Mouse (Mus musculus) frontal cortex, adult 2 months (tissue): ENCODE results near the gene Ranbp17. TPM values are rescaled to one million over a fixed set of nuclear protein-coding genes. Genes with fewer than 3 reads are reported as not detected.

Experiments
- polyA plus RNA-seq: library from polyadenylated mRNA; depleted of rRNA; stranded (reverse); fragments of >200 nt; gene quantifications from 2 replicates; pipeline ENCODE4 v1.2.3, GENCODE M21; 2012; rRNA removed

Gene Ranbp17
- polyA plus RNA-seq, 1 experiment: 5.1 TPM

Other genes with a start within 250 kb of the Ranbp17 start
- gene Gm12117, start 237.0 kb downstream of the Ranbp17 start, polyA plus RNA-seq: 0.24 and 1.0 TPM in 2 replicates
- gene Gabrp, start 65.2 kb upstream of the Ranbp17 start, polyA plus RNA-seq: 0.08 TPM in 1 of 2 replicates, not detected in the other
- not detected in 2 replicates for gene D130052B06Rik, start 85.6 kb upstream of the Ranbp17 start, polyA plus RNA-seq